Mouse (Mus musculus) embryo, embryonic 10.5 days (tissue): ENCODE measurements around the gene Ipcef1.

Source experiments
- DNase-seq: peaks from one replicate; pipeline ENCODE4 v3.0.0-alpha.2; 2015; ENCODE audit warnings: low spot score

Ipcef1 gene

DNA sequence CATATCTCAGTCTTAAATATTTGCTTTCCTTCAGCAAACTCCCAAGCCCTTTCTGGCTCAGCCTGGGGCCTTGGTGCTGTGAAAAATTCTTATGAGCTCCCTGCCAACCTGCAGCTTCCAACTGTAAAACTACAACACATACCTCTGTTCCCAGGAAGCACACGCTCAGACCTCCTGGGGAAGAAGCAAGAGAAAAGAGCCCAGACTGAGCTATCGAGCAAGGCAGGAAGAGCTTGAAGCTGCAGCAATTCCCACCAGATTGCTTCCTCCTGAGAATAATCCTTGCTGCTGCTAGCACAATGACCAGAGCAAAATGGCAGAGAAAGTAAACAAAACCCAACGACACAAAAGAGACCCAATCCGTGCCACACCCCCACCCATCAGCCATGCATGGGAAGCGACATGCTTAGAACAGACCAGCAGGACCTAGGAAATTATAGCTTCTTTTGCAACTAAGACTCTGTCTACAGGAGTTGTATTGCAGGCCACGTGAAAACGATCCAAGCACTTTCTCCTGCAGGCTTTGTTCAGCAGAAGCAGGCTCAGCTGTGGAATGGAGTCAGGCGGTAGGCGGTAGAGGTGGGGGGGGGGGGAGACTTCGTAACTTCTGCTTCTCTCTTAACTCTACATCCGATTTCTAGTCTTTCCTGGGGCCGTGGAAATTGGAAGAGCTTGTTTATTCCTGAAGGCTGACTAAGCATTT is at the start of gene Ipcef1:
TSS of gene Ipcef1 (minus strand) at position 164 of the 703 bp plus-strand sequence.
- peak; percentile 42 for DNase-seq

DNA sequence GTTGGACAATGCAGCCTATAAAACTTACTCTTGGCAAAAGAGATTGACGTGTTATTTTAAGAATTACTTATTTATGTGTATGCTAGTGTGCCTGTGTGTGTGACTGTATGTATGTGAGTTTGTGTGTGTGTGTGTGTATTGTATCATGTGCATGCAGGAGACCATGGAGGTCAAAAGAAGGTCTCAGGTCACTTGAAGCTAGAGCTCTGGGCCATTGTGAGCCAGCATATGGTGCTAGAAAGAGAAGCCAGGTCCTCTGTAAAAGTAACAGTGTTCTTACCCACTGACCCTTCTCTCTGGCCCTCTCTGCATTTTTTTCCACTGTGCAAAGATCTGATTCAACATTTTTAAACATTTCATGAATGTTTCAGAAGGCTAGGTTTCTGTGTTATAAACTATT is 25.7 kb upstream of the Ipcef1 start:
- no peak for DNase-seq

DNA sequence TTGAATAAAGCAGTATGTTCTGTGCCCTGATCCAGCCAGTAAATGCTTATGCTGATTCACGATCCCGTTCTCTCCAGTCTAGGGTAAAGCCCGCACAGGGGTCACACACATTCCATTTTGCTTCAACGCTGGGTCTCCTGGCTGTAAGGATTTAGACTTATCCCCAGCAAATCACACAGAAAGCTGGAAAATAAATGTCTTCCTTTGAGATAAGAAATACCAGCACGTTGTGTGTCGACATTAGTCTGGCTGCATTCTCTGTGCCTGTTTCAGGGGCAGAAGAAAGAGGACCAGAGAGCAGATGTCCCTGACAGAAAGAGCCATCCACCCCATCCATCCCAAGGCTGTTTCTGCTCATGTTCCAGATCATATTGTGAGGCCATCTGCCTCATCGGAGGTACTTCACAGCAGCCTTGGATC is 25.1 kb upstream of the Ipcef1 start:
- DNase-seq = peak; percentile 7

DNA sequence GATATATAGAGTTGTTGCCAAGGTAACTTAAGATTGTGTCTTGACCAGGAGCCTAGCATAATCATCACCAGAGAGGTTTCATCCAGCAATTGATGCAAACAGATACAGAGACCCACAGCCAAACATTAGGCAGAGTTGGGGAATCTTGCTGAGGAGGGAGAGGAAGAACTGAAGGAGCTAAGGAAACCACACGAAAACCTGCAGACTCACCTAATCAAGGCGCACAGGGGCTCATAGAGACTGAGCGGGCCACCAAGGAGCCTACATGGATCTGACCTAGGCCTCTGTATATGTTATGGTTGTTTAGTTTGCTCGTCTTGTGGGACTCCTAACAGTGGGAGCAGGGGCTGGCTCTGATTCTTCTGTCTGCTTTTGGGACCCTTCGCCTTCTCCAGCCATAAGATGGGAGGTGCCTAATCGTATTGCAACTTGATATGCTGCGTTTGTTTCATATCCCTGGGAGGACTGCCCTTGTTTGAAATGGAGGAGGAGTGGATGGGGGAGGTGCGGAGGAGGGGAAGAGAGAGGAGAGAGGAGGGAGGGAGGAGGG is 24.5 kb upstream of the Ipcef1 start:
- DNase-seq = peak; percentile 28

DNA sequence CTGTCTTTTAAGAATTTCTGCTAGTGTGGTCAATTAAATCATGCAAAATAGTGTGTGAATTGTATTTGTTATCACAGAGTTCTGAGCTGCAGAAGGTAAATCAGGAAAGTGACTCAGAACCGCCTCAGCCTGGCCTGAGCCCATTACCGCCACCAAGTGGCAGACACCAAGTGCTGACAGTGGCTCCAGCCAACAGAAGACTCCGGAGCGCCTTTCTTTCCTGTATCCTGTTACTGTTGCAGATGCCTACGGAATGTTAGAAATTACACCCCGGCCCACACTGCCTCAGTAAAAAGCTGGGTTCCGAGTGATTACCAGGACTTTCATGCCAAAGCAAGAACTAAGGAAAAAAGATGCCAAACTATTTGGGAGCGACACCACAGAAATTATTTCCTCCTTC is 23.9 kb upstream of the Ipcef1 start:
- DNase-seq = peak; percentile 83

DNA sequence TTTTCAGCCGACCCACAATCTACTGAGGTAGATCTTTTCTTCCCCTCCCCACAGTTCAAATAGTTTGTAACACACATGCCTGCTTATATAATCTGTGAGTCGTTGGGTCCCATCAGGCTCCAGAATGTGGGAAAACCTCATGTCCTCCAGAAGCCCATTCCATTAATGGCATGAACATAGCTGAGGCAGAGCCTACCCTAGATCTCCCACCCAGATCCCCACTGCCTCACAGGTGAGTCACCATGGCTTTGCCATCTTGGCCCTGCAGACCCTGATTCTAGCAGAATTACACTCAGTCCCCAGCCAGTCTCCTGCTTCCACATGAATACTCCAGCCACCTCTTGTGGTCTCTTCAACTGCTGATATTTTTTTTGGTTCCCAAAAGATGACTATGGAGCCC is 23.4 kb upstream of the Ipcef1 start:
- DNase-seq = no peak

DNA sequence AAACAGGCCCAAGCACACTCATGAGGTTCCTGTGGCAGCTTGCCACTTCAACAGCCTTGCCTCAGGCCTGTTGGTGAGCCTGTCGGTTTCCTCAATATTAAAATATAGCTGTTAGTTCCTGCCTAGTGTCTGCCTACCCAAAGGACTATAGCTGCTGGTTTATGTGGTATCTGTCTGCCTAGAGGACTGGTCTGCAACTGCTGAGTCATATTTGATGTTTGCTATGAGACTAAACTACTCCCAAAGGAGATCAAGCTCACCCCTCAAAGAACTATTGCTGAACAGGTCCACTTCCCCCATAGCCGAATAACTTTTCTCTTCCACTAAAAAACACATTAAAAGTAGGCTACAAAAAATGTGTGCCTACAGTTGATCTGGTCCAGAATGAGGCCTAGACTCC is 22.0 kb upstream of the Ipcef1 start:
- DNase-seq = no peak

DNA sequence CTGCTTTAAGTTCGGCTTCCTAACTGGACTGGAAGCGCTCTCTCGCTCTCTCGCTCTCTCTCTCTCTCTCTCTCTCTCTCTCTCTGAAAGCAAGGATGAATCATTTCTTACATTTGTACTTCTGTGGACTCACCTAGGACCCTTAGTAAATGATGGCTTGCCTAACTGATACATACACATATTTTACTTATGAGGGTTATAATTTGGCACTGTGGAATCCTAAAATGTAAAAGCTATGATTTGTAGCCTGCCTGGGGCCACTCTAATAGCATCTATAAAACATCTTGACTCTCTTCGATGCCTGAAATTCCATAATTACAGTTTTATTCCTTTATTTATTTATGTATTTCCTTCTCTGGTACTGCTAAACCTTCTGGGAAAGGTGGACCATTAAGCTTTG is 18.6 kb upstream of the Ipcef1 start:
- DNase-seq = no peak

DNA sequence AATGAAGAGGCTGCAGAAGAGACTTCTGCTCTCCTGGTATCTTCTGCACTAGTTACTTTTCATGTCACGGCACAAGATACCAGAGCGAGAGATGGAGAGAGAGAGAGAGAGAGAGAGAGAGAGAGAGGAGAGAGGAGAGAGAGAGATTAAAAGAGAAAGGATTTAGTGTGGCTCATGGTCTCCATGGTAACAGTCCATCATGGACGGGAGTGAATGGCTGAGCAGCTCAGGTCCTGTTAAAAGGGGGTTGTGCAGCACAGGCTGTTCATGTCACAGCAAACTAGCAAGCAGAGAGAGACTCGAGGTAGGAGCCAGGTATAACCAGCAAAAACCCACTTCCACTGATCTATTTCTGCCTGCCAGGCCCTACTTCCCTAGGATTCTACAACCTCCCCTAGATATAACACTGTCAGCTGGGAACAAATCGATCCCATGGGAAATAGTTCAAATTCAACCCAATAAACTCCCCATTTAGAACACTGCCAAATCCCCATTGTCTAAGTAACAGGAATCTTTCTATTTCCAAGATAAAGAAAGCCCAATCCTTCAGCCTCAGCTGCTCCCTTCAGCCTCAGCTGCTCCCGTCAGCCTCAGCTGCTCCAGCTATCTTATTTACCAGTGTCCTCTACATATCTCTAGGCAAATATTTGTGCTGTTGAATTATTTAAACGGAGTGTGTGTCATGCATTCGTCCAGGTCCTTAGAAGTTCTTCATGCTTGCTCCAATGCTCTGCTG is 18.0 kb upstream of the Ipcef1 start:
- no peak for DNase-seq

DNA sequence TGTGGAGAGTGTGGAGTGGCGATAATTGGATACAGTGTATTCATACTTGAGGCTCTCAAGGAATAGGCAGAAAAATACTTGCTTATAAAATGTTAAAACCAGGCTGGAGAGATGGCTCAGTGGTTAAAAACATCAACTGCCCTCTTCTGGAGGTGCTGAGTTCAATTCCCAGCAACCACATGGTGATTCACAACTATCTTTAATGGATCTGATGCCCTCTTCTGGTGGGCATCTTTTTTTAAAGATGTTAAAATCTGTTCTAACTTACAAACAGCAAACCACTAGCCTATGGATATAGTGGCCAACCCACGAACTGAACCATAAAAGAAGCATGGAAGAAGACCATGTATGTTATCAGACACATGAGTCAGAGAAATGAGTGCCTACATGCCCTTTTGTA is 16.8 kb upstream of the Ipcef1 start:
- no peak for DNase-seq

DNA sequence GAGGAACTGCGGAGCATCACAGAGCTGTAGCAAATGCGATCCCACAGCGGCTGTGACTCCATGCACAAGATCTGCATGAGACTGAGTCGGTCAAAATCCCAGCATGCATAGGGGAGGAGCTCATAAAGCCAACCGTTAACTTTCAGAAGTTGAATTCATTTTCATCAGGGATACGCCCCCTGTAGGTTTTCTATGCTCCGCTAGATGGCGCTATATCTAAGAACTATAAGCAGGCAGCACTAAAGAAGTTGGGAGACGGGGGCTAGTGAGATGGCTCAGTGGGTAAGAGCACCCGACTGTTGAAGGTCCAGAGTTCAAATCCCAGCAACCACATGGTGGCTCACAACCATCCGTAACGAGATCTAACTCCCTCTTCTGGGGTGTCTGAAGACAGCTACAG is 16.3 kb upstream of the Ipcef1 start:
- DNase-seq = peak; percentile 21

DNA sequence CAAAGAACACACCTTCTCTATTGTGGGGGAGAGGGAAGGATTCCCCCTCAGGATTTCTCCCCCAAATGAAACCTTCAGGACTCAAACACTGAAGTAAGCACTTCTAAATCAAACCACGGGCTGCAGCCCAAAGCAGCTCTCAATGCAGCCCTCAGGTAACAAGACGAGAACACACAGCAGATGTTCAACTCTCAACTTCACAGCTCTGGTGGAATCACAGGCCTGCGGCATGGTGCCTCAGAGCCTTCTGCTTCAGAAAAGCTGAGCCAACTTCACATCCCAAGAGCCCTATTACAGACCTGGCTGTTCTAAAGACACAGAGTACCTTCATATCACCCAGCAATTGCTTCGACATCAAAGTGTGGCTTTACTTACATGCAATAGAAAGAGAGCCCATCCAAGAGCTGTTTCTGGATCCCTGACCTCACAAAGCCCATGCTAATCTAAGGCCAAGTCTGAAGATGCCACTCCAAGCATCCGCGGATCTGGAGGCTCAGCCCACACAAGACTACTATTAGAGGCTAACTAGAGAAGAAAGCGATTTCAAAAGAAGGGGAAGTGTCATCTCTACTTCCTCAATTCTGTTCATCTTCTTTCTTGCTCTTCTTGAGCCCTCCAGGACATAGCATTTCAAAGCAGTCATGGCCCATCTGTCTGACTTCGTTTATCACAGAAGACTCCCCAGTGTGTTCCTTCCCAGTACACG is 11.6 kb upstream of the Ipcef1 start:
- no peak for DNase-seq

DNA sequence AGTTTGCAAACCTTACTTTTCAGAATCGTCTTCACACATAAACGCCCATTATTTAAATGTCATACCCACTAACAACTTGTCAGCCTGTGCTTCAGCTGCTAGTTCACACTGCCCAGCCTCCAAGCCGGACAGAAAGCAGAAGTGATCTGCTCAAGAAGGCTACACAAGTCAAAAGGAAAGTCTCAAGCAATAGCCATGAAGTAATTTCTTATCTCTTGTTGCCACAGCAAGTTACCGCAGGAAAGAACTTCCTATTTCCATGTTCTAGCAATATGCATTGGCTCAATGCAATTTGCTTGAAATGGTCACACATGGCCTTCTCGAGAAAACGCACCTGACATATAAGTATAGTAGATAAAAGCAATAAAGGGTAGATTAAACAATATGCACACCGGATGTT is 10.7 kb upstream of the Ipcef1 start:
- no peak for DNase-seq

DNA sequence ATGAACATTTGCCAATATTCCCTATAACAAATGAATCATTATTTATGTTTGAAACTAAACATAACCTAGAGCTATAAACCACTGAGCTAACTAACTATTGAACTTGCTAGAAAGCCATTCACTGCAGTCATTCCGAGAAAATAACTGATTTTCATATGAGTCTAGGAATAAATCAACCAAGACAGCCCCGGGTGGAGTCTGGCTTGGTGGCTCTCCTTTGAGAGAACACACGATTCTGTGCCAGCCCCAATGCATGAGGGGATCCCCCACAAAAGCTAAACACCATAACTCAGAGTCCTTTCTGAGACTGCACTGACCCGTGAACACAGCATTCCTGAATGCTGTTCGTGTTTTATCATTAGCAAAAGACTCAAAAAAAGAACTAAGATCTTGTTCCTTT is 8.0 kb upstream of the Ipcef1 start:
- no peak for DNase-seq

DNA sequence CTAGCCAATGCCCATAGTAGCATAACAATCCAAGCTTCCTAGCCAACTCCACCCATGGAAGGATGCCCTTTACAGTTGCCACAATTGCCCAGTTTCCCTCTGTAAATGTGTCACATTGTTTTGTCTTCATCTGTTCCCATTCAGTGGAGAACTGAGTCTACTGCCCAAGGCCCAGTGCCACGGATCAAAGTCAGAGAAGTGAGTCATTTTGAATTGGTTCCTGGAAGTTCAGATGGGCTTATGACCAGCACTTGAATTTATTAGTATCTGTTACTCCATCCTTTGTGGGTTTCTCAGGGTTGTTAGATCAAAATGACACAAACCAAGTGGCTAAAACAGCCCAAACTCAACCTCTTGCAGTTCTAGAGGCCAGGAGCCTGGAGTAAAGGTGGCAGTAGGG is 5.3 kb upstream of the Ipcef1 start:
- DNase-seq = no peak

DNA sequence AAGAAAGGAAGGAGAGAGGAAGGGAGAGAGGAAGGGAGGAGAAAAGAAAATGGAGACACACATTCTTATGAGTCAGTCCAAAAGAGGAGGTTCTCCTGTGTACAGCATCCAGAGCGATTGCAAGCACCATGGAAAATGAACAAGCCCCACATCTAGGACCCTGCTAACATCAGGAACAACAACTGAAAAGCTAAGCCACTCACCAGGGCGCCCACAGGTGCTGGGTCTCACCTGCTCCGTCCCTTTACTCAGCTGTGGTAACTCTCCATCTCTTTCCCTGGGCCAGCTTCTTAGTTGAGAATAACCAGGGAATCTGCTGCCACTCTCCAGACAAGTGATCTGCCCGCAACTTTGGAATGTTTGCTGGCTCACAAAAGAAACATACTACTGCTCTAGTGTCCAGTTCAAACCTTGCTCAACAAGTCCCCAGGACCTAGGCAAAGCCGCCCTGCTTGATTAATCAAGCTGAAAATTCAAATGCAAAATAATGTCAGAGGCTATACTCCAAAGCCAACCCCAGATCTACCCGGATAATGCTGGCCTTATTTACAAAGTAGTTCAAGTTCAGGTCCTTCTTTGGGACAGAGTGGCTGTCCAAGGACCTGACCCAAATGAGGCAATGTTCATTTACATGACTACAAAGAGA is 2.4 kb upstream of the Ipcef1 start:
- DNase-seq = no peak

DNA sequence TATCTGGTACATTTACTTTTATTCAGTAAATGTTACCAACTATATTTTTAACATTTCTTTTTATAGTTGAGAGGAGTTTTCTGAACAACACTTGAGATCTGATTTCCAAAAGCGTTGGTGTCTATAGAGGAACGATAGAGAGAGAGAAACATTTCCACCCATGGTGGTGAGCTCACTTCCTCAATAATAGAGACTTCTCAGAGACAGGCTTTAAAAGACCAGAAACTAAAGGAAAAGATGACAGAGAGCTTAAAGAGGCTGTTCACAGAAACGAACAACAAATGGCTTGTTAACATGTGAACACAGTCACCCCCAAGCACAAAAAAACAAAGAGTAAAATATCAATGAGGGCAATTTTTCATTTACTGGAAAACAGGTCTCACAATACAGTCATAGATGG is 2.4 kb downstream of the Ipcef1 start:
- no peak for DNase-seq

DNA sequence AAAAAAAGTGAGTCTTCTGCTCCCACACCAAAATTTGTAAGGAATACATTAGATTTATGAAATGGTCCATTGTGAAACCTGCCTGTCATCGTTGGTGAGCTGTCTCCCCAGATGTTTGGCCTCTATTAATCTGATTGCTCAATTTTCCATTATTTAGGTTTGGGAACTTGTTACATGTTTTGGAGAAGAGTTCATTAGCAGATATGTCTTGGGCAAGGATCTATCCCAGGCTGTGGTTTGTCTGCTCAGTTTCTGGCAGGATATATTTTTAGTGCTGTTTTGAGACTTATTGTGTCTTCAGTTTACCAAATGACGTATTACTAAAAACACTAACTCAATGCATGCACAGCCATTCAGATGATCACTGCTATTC is 4.4 kb downstream of the Ipcef1 start:
- no peak for DNase-seq

DNA sequence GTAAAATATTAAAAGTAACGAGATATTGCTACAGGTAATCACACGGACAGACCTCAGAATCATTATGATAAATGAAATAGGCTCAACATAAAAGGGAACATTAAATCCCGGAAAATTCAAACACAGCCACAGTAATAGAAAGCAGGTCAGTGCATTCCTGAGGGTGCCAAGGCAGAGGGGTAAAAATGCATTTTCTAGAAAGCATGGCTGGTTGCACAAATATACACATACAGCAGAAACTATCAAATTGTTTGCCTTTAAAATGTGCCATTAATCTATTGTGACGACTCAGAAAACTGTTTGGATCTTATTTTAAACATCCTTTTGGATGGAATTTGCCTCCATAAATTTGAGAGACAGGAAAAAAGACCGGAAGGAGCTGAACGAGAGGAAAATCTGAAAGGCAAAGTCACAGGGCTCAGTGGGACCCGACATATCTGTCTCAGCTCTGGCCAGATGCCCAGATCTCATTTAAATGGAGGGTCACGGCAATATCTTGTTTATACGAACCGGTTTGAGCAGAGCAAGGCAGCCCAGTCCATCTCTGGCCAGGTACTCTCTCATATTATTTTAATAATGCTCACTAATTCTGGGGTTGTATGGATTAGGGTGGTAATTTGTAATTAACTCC is 4.9 kb downstream of the Ipcef1 start:
- DNase-seq = no peak

DNA sequence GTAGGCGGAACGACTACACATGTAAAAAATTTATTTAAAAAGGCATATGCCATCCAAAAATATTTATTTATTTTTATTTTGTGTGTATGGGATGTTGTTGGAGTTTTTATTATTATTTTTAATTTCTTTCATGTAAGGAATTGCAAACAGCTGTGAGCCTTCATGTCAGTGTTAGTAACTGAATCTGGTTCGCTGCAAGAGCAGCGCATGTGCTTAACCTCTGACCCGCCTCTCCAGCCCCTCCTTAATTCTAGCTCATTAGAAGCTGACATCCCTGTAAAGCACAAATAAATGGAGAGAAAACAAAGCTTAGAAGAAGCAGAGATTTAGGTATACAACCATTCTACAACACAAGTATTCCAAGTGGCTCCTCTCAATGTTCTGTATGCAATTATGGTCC is 8.4 kb downstream of the Ipcef1 start:
- peak; percentile 7 for DNase-seq

DNA sequence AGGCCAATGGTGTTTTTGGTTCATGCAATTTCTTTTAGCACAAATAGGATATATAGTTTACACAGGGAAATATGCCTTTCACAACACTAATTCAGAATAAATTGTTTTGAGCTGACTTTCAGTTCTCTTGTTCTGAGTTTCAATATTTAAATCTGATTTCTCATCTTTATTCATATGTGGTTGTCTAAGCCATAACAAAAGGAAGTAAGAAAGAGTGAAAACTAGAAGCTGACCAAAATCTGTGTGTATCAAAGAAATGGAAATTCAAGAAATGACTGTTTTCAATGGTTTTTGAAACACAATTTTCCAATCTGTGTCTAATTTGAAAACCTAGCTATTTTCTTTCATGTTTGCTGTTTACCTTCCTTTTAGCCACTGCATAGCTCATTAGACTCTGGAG is 11.2 kb downstream of the Ipcef1 start:
- no peak for DNase-seq

DNA sequence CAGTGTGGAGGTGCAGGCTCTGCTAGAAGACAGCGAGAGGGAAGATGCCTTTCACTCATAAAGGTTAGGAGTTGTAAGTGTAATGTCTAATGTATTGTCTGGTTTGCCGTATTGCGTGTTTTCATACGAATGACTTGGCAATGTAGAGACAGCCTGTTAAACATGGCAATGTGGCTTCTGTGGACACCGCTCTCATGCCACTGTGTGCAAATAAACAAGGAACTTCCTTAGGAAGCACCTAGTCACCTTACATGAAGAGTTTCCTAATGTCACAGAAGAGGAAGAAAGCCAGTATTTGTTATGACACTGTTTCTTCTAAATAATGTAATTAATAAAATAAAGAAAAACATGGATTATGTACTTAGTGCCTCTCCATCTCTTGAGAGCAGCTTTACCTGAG is 15.1 kb downstream of the Ipcef1 start:
- no peak for DNase-seq
